Mouse (Mus musculus): ENCODE results near the gene Notch1. TPM values are rescaled to one million over a fixed set of nuclear protein-coding genes. Genes with fewer than 3 reads are reported as not detected.

The Notch1 gene
- polyA plus RNA-seq, 1 experiment from 2014 or later = 27.9 TPM

DNA sequence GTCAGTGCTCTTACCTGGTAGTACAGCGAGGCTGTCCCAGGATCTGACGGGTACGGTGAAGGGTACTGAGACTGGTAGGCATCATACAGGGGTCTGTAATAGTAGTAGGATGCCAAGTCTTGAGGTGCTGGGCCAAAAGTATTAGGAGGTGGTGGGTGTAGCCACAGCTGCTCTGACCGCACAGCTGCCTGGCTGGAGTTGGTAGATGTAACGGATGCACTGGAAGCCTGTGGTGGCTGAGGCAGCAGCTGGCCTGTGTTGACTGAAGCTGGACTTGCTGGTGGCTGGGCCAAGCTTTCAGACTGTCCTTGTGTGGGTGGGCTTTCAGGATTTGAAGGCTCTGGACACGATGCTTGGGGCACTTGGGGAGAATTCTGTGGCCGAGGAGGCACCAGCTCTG lies 78.1 kb downstream of the Notch1 start:
- Histone ChIP-seq H3K9ac (replicated peaks) (peak overlapping the region; percentile 29; the same call in 1 of the 2 replicates), H3K9me3 (no peaks in the 10 kb centered on the region), H3K27ac (no peak overlapping the region), H3K27me3 (no peaks in the 10 kb centered on the region), H3K4me2 (replicated peaks) (no peak overlapping the region), H3K4me1 (replicated peaks) (peaks cover 20% of the 10 kb centered on the region), H3K36me3 (peaks cover 78% of the 10 kb centered on the region), H3K4me3 (replicated peaks) (no peak overlapping the region)
- no peak for ATAC-seq
- 91% methylated on average over 7 of the region's 7 CpGs for WGBS

DNA sequence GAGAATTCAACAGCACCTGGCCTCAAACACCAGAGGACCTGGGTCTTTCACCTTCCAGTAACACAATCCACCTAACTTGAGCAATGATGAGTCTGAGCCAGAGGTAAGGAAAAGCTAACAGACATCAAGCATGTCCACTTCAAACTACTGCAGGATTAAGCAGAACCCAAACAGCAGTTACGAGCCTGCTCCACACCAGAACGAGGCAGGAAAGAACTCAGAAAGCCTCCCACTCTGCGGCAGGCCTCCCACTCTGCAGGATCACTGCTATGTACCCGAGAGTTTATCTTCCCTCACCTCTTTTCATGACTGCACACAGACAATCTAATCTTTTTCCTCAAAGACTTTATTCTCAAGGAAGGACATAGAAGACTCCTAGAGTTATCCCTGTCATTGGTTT lies 79.2 kb downstream of the Notch1 start:
- Histone ChIP-seq H3K4me2 (replicated peaks) (no peak overlapping the region), H3K9ac (replicated peaks) (peak overlapping the region; percentile 45), H3K36me3 (peaks cover 89% of the 10 kb centered on the region), H3K9me3 (no peaks in the 10 kb centered on the region), H3K4me1 (replicated peaks) (peaks cover 15% of the 10 kb centered on the region), H3K27me3 (no peaks in the 10 kb centered on the region), H3K27ac (no peak overlapping the region), H3K4me3 (replicated peaks) (no peak overlapping the region)
- 73% methylated on average over 4 of the region's 4 CpGs for WGBS
- ATAC-seq = no peak

DNA sequence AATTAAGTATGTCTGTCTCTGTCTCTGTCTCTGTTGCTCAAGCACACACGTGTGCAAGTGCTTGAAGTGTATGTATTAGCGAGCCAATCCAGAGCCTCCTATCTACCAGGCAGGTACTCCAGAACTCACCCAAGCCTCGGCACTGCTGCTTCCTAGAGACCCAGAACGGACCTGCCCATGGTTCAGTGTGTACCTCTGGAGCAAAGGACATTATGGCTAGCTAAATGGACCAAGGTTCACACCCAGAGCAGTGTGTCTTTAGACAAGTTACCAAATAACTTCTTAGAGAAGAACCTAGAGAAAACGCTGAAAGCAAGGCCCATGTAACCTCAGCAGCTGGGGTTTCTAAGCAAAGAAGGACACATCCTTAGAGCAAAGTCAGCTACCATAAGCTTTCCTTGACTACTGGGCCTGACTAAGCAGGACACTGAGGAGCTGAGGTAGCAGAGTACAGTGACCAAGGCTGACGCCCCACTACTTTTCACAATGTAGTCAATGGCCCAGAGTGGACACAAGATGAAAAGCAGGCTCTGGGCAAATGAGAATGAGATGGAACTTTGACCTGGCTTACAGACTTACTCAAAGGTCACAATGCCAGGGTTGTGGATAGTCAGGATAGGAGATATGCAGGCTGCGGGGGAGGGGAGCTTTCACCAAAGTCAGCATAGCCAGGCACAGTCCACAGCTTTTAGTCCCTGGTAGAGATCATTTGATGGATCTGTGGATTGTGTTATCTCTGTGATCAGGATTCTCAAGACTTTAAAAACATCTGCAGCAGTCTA lies 81.5 kb downstream of the Notch1 start:
- WGBS = 94% methylated on average over 7 of the region's 7 CpGs
- Histone ChIP-seq H3K27me3 (no peaks in the 10 kb centered on the region), H3K9ac (replicated peaks) (no peak overlapping the region), H3K4me1 (replicated peaks) (peaks cover 15% of the 10 kb centered on the region), H3K27ac (no peak overlapping the region), H3K9me3 (no peaks in the 10 kb centered on the region), H3K4me2 (replicated peaks) (no peak overlapping the region), H3K4me3 (replicated peaks) (no peak overlapping the region), H3K36me3 (peaks cover 90% of the 10 kb centered on the region)
- no peak for ATAC-seq

DNA sequence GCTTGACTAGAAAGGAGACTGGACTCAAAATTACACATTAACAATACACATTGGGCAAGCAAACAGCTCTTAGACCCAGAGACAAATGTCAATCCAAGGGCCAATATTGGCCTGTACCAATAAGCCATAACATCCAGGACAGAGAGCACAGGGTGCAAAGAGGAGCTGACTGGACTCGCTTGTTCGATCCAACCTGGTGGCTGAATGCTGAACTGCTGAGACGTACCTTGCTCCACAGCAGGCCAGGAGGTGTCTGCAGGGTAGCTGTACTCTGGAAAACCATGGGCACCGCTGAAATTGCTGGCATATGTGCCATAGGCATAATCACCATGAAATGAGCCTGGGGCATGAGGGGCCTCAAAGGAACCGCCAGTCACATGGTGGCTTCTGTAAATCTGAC lies 86.6 kb downstream of the Notch1 start:
- no peaks in the 10 kb centered on the region for H3K9me3 ChIP-seq
- 91% methylated on average over 5 of the region's 5 CpGs for WGBS
- no peak overlapping the region for H3K4me3 ChIP-seq (replicated peaks)
- no peaks in the 10 kb centered on the region for H3K27me3 ChIP-seq
- no peak overlapping the region for H3K4me2 ChIP-seq (replicated peaks)
- no peak for ATAC-seq
- H3K9ac ChIP-seq (replicated peaks) = no peak overlapping the region
- peaks cover 96% of the 10 kb centered on the region for H3K36me3 ChIP-seq
- H3K27ac ChIP-seq = no peak overlapping the region
- H3K4me1 ChIP-seq (replicated peaks) = 0 out of 2 replicates have a peak, but pooled peaks cover 2% of the 10 kb centered on the region

DNA sequence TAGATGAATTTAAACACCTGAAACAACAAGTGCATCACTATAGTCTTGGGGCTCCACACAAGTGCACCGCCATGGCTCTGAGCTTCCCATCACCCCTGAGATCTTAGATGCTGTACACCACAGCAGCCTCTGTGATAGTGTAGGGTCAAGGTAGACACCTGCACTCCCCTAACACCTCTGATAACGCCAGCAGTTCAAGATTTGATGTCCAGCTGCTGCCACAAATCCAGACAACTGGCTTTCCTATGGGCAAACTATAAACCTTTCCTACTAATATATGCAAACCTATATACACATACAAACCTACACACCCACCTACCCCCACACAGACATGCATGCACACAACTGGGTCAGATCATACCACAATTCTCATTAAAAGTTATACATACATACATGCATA lies 91.9 kb downstream of the Notch1 start:
- ATAC-seq = no peak
- Histone ChIP-seq H3K9ac (replicated peaks) (no peak overlapping the region), H3K4me1 (replicated peaks) (no peaks in the 10 kb centered on the region), H3K27me3 (no peaks in the 10 kb centered on the region), H3K9me3 (no peaks in the 10 kb centered on the region), H3K4me3 (replicated peaks) (no peak overlapping the region), H3K27ac (no peak overlapping the region), H3K4me2 (replicated peaks) (no peak overlapping the region), H3K36me3 (peaks cover 99% of the 10 kb centered on the region)
- WGBS = 94% methylated on average over 2 of the region's 2 CpGs

DNA sequence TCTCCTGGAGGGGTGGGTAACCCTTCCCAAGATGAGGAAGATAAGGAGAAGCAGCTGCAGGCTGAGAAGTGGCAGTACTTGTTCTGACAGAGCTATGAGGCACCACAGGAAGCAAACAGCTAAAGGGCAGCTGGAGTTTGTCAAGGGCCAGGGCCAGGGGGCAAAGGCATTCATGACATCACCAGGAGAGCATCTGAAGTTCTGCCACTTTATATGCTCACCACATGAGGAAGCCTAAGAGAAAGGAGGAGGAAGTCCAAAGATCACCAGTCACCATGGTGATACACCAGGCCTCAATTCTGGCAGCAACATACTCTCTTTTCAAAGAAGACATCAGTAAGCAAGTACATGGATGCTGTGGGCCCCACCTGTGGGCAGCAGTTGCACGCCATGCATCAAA lies 93.4 kb downstream of the Notch1 start:
- no peak for ATAC-seq
- H3K9ac ChIP-seq (replicated peaks) = no peak overlapping the region
- H3K4me3 ChIP-seq (replicated peaks) = no peak overlapping the region
- H3K9me3 ChIP-seq = no peaks in the 10 kb centered on the region
- H3K4me1 ChIP-seq (replicated peaks) = no peaks in the 10 kb centered on the region
- H3K4me2 ChIP-seq (replicated peaks) = no peak overlapping the region
- no peaks in the 10 kb centered on the region for H3K27me3 ChIP-seq
- no peak overlapping the region for H3K27ac ChIP-seq
- 88% methylated on average over 1 of the region's 1 CpGs for WGBS
- H3K36me3 ChIP-seq = peaks cover 99% of the 10 kb centered on the region

DNA sequence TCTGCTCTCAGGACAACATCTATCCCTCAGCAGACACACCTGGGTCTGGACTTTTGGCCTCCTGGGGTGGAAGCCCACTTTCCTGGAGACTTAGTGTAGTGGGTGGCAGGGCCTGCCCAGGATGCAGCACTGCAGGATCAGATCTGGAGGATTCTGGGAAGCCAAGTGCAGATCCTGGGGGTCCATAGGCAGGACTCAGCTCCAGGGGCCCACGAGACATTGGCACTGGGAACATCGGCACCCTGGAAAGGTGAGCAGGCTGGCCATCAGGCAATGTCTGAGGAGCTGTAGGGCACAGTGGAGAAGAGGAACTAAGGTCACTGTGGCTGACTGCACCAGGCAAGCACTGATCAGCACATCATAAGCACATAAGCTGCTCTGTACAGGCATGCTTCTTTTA lies 94.5 kb downstream of the Notch1 start:
- H3K9ac ChIP-seq (replicated peaks) = no peak overlapping the region
- H3K4me2 ChIP-seq (replicated peaks) = no peak overlapping the region
- H3K9me3 ChIP-seq = no peaks in the 10 kb centered on the region
- H3K4me1 ChIP-seq (replicated peaks) = no peaks in the 10 kb centered on the region
- H3K36me3 ChIP-seq = peaks cover 98% of the 10 kb centered on the region
- 96% methylated on average over 2 of the region's 2 CpGs for WGBS
- no peak for ATAC-seq
- no peak overlapping the region for H3K27ac ChIP-seq
- no peak overlapping the region for H3K4me3 ChIP-seq (replicated peaks)
- H3K27me3 ChIP-seq = no peaks in the 10 kb centered on the region

DNA sequence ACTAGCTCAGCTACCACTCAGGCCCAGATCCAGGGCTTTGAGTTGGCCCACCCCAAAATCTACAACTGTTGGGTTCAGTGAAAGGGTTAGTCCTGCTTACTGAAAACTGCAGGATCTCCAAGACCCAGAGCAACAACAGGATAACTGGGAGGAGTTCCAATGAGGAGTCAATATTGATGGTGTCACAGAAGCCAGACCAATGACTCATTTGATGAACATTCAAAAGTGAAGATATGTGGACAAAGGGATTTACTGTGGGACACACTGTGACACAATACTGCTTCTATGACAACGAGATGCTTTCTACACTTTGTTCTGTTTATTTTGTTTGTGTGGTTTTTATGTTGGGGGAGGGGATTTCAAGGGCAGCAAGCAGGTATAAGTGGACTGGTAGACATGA lies 98.3 kb downstream of the Notch1 start:
- no peaks in the 10 kb centered on the region for H3K4me1 ChIP-seq (replicated peaks)
- H3K27me3 ChIP-seq = no peaks in the 10 kb centered on the region
- H3K36me3 ChIP-seq = peaks cover 98% of the 10 kb centered on the region
- 89% methylated on average over 1 of the region's 1 CpGs for WGBS
- H3K27ac ChIP-seq = no peak overlapping the region
- no peak overlapping the region for H3K4me2 ChIP-seq (replicated peaks)
- no peak overlapping the region for H3K9ac ChIP-seq (replicated peaks)
- no peak for ATAC-seq
- H3K9me3 ChIP-seq = no peaks in the 10 kb centered on the region
- H3K4me3 ChIP-seq (replicated peaks) = no peak overlapping the region

DNA sequence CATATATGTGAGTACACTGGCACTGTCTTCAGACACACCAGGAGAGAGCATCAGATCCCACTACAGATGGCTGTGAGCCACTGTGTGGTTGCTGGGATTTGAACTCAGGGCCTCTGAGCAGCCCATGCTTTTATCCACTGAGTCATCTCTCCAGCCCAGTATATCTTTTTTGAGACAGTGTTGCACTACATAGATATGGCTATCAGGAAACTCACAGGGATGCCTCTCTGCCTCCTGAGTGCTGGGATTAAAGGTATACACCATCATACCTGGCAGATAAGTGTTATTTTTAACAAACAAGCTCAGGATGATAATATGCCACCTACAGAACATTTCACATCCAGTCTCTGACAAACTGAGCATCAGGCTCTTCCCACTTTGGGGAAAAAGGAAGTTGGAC lies 99.4 kb downstream of the Notch1 start:
- no peaks in the 10 kb centered on the region for H3K4me1 ChIP-seq (replicated peaks)
- ATAC-seq = no peak
- no peaks in the 10 kb centered on the region for H3K9me3 ChIP-seq
- no peak overlapping the region for H3K4me2 ChIP-seq (replicated peaks)
- no peak overlapping the region for H3K9ac ChIP-seq (replicated peaks)
- no peak overlapping the region for H3K27ac ChIP-seq
- H3K4me3 ChIP-seq (replicated peaks) = no peak overlapping the region
- H3K27me3 ChIP-seq = no peaks in the 10 kb centered on the region
- H3K36me3 ChIP-seq = peaks cover 98% of the 10 kb centered on the region

DNA sequence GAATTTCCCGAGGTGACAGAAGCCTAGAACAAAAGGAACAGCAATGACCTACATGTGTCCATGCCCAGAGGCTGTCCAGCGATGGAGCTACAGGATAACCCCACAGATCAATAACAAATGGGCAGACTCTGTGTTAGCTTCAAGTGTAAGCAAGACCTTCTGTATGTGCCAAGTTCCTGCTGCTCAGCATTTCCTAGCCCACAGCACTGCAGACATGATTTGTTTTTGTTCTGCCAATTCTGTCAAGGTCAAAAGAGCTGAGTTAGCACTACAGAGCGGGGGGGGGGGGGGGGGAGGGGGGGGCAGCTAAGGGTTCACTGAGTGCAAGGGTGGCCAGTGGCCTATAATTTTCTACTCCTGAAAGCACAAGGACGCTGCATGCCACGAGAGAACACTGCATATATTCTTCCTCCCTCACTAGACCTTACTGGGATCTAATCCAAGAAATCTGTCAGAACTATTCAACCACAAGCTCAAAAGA lies 105.5 kb downstream of the Notch1 start:
- no peak for ATAC-seq
- Histone ChIP-seq H3K9me3 (no peaks in the 10 kb centered on the region), H3K4me2 (replicated peaks) (no peak overlapping the region), H3K4me3 (replicated peaks) (no peak overlapping the region), H3K27me3 (no peaks in the 10 kb centered on the region), H3K27ac (no peak overlapping the region), H3K36me3 (peaks cover 54% of the 10 kb centered on the region), H3K9ac (replicated peaks) (no peak overlapping the region), H3K4me1 (replicated peaks) (peaks cover 29% of the 10 kb centered on the region)
- WGBS = 81% methylated on average over 4 of the region's 5 CpGs

DNA sequence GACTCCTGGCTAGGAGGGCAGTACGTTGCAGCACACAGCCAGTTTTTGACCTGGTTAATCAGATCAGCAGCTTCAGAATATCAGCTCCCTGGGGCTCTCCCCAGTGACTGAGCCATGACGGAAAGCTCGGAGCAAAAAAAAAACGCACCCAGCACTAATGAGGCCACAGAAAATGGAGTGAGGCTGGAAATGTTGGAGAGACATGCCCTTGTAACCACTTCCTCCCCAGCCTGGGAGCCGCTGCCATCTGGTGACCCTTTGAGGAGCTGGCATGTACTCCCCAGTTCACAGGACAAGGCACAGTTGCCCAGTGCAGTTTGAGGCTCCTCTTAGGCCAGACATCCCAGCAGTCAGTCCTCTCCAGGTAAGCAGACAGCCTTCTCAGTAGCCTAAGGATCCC lies 106.4 kb downstream of the Notch1 start:
- Histone ChIP-seq H3K4me3 (replicated peaks) (no peak overlapping the region), H3K9me3 (no peaks in the 10 kb centered on the region), H3K36me3 (peaks cover 45% of the 10 kb centered on the region), H3K9ac (replicated peaks) (no peak overlapping the region), H3K4me1 (replicated peaks) (peaks cover 38% of the 10 kb centered on the region), H3K27me3 (no peaks in the 10 kb centered on the region), H3K4me2 (replicated peaks) (no peak overlapping the region), H3K27ac (no peak overlapping the region)
- 74% methylated on average over 5 of the region's 5 CpGs for WGBS
- no peak for ATAC-seq

DNA sequence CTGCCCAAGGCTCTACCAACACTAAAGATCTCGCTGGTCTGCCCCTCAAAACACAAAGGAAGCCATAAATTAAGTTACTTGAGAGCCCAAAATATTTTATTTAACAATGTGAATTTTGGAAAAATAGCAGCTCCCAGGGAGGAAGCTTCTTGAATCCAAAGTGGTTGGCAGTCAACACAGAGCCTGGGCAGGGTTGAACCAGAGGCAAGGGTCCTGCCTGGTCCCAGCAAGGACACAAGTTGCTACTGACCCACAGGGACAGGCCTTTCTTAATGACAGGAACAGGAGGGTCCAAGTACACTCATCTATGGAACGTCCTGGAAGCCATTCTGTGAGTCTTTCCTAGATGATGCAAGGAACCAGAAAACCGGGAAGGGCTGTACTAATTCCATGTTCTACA lies 107.1 kb downstream of the Notch1 start:
- H3K9me3 ChIP-seq = no peaks in the 10 kb centered on the region
- ATAC-seq = peak; percentile 40
- H3K27me3 ChIP-seq = no peaks in the 10 kb centered on the region
- H3K36me3 ChIP-seq = peaks cover 39% of the 10 kb centered on the region
- WGBS = 61% methylated on average over 3 of the region's 3 CpGs
- H3K4me2 ChIP-seq (replicated peaks) = peak overlapping the region; percentile 93
- peak overlapping the region; percentile 96 for H3K9ac ChIP-seq (replicated peaks)
- H3K27ac ChIP-seq = no peak overlapping the region
- H3K4me1 ChIP-seq (replicated peaks) = peaks cover 44% of the 10 kb centered on the region
- H3K4me3 ChIP-seq (replicated peaks) = peak overlapping the region; percentile 97

Data from midbrain, embryonic 13.5 days (tissue).